Mouse (Mus musculus) CH12.LX (cell line): ENCODE measurements around the gene Miox. TPM values are rescaled to one million over a fixed set of nuclear protein-coding genes. Genes with fewer than 3 reads are reported as not detected.
A peak's percentile ranks its signal among the peaks of the same experiment; 100 is the strongest.

Experiments
- DNase-seq: peaks from one replicate; pipeline ENCODE4 v3.0.0-alpha.2; 2013; ENCODE audit errors: extremely low read depth
- H3K27ac ChIP-seq: 2 replicates; pipeline ENCODE4 v1.5.1; 2012; ENCODE audit warnings: low read depth, mild to moderate bottlenecking, control low read depth, moderate library complexity; ENCODE audit not compliant: insufficient read depth
- H3K27me3 ChIP-seq: replicated peaks from 2 replicates; pipeline ENCODE3; 2012; ENCODE audit warnings: inconsistent platforms
- H3K36me3 ChIP-seq, 2 experiments: replicated peaks in 1 of 2; 2 replicates each; pipeline versions ENCODE3 to v1.6.1; 2012; ENCODE audit warnings: inconsistent platforms in 1 of 2, low read length in 1 of 2, mild to moderate bottlenecking in 1 of 2, mixed read lengths in 1 of 2, moderate library complexity in 1 of 2; ENCODE audit not compliant: control insufficient read depth in 1 of 2, insufficient read depth in 1 of 2
- H3K4me1 ChIP-seq, 2 experiments: 2 replicates each; pipeline ENCODE4 v1.6.1; 2012; ENCODE audit warnings: inconsistent platforms in 1 of 2, moderate library complexity in 1 of 2; ENCODE audit not compliant: insufficient read depth in 2 of 2, control insufficient read depth in 1 of 2
- H3K4me2 ChIP-seq: 2 replicates; pipeline ENCODE4 v1.6.1; 2012; ENCODE audit warnings: low read depth, mild to moderate bottlenecking, control low read depth; ENCODE audit not compliant: poor library complexity, insufficient read depth, severe bottlenecking
- H3K4me3 ChIP-seq, 3 experiments: fragments of 150-350 bp in 1 of 3; sonication (generic) in 1 of 3; replicated peaks in 1 of 3; 2 replicates each; pipeline versions ENCODE3 to v1.5.1; 2011 to 2012; ENCODE audit warnings: low read depth in 2 of 3, low read length in 2 of 3, mild to moderate bottlenecking in 2 of 3, moderate library complexity in 2 of 3, control low read depth in 1 of 3, improper control_type of control experiment in 1 of 3, inconsistent platforms in 1 of 3, mixed read lengths in 1 of 3; ENCODE audit not compliant: poor library complexity in 1 of 3
- H3K79me2 ChIP-seq: replicated peaks from 2 replicates; pipeline ENCODE4 v1.6.1; 2012; ENCODE audit warnings: mild to moderate bottlenecking, moderate library complexity; ENCODE audit not compliant: control insufficient read depth, poor library complexity, insufficient read depth, severe bottlenecking; ENCODE audit errors: extremely low read depth
- H3K9ac ChIP-seq: 2 replicates; pipeline ENCODE4 v1.6.1; 2012; ENCODE audit warnings: low read depth, mild to moderate bottlenecking, control low read depth, moderate library complexity; ENCODE audit not compliant: insufficient read depth
- H3K9me3 ChIP-seq: replicated peaks from 2 replicates; pipeline ENCODE3; 2012; ENCODE audit warnings: low read length, inconsistent platforms, mixed read lengths
- BHLHE40 ChIP-seq: IDR thresholded peaks from 2 replicates; pipeline ENCODE4 v1.6.1; 2011; ENCODE audit warnings: mild to moderate bottlenecking, low read depth, low read length, improper control_type of control experiment
- CHD1 ChIP-seq: IDR thresholded peaks from 2 replicates; pipeline ENCODE4 v1.6.1; 2012; ENCODE audit warnings: low read depth, low read length, improper control_type of control experiment, inconsistent platforms
- CHD2 ChIP-seq: IDR thresholded peaks from 2 replicates; pipeline ENCODE4 v1.6.1; 2011; ENCODE audit warnings: low read length, improper control_type of control experiment
- CTCF ChIP-seq, 2 experiments: IDR thresholded peaks in 1 of 2; conservative IDR thresholded peaks in 1 of 2; 2 replicates each; pipeline ENCODE4 v1.5.1; 2011 to 2012; ENCODE audit warnings: low read depth in 2 of 2, low read length in 2 of 2, improper control_type of control experiment in 1 of 2, inconsistent platforms in 1 of 2, mild to moderate bottlenecking in 1 of 2, moderate library complexity in 1 of 2
- E2F4 ChIP-seq: IDR thresholded peaks from 2 replicates; pipeline ENCODE4 v1.6.1; 2011; ENCODE audit warnings: low read depth, low read length, improper control_type of control experiment; ENCODE audit not compliant: insufficient replicate concordance
- ELF1 ChIP-seq: IDR thresholded peaks from 2 replicates; pipeline ENCODE4 v1.6.1; 2014; ENCODE audit warnings: low read depth, mild to moderate bottlenecking, inconsistent platforms, low read length, improper control_type of control experiment
- EP300 ChIP-seq: IDR thresholded peaks from 2 replicates; pipeline ENCODE4 v1.6.1; 2011; ENCODE audit warnings: low read length, improper control_type of control experiment
- ETS1 ChIP-seq: conservative IDR thresholded peaks from 2 replicates; pipeline ENCODE4 v1.6.1; 2012; ENCODE audit warnings: low read depth, mild to moderate bottlenecking, inconsistent platforms, low read length, improper control_type of control experiment, moderate library complexity
- GABPA ChIP-seq: IDR thresholded peaks from 2 replicates; pipeline ENCODE4 v1.6.1; 2012; ENCODE audit warnings: low read depth, low read length, improper control_type of control experiment, inconsistent platforms; ENCODE audit not compliant: insufficient replicate concordance
- HCFC1 ChIP-seq: IDR thresholded peaks from 2 replicates; pipeline ENCODE4 v1.6.1; 2012; ENCODE audit warnings: low read depth, mild to moderate bottlenecking, inconsistent platforms, low read length, improper control_type of control experiment
- IRF4 ChIP-seq: IDR thresholded peaks from 2 replicates; pipeline ENCODE4 v1.6.1; 2014; ENCODE audit warnings: low read depth, mild to moderate bottlenecking, inconsistent platforms, low read length, improper control_type of control experiment
- JUN ChIP-seq: IDR thresholded peaks from 2 replicates; pipeline ENCODE4 v1.6.1; 2011; ENCODE audit warnings: low read depth, mild to moderate bottlenecking, low read length, improper control_type of control experiment, moderate library complexity; ENCODE audit not compliant: insufficient read depth
- JUND ChIP-seq: conservative IDR thresholded peaks from 2 replicates; pipeline ENCODE4 v1.6.1; 2011; ENCODE audit warnings: low read depth, low read length, improper control_type of control experiment
- KAT2A ChIP-seq: IDR thresholded peaks from 2 replicates; pipeline ENCODE4 v1.6.1; 2012; ENCODE audit warnings: low read length, improper control_type of control experiment, inconsistent platforms; ENCODE audit not compliant: insufficient replicate concordance
- MAFK ChIP-seq: IDR thresholded peaks from 2 replicates; pipeline ENCODE4 v1.6.1; 2011; ENCODE audit warnings: low read length, improper control_type of control experiment; ENCODE audit not compliant: insufficient replicate concordance
- MAX ChIP-seq: IDR thresholded peaks from 2 replicates; pipeline ENCODE4 v1.6.1; 2011; ENCODE audit warnings: low read length, improper control_type of control experiment
- MAZ ChIP-seq: IDR thresholded peaks from 2 replicates; pipeline ENCODE4 v1.6.1; 2012; ENCODE audit warnings: low read depth, mild to moderate bottlenecking, inconsistent platforms, low read length, improper control_type of control experiment, moderate library complexity
- MEF2A ChIP-seq: IDR thresholded peaks from 2 replicates; pipeline ENCODE4 v1.6.1; 2014; ENCODE audit warnings: low read depth, mild to moderate bottlenecking, inconsistent platforms, low read length, improper control_type of control experiment, borderline replicate concordance
- MXI1 ChIP-seq: IDR thresholded peaks from 2 replicates; pipeline ENCODE4 v1.6.1; 2011; ENCODE audit warnings: mild to moderate bottlenecking, low read depth, low read length, improper control_type of control experiment
- MYC ChIP-seq: IDR thresholded peaks from 2 replicates; pipeline ENCODE4 v1.6.1; 2011; ENCODE audit warnings: low read depth, mild to moderate bottlenecking, improper control_type of control experiment, low read length
- NELFE ChIP-seq: IDR thresholded peaks from 2 replicates; pipeline ENCODE4 v1.6.1; 2011; ENCODE audit warnings: low read depth, low read length, improper control_type of control experiment
- NRF1 ChIP-seq: IDR thresholded peaks from 2 replicates; pipeline ENCODE4 v1.6.1; 2014; ENCODE audit warnings: low read depth, mild to moderate bottlenecking, inconsistent platforms, low read length, improper control_type of control experiment, moderate library complexity
- PAX5 ChIP-seq: IDR thresholded peaks from 2 replicates; pipeline ENCODE4 v1.6.1; 2012; ENCODE audit warnings: low read length, inconsistent platforms, mixed read lengths
- POLR2A ChIP-seq: IDR thresholded peaks from 2 replicates; pipeline ENCODE4 v1.6.1; 2011; ENCODE audit warnings: low read depth, mild to moderate bottlenecking, improper control_type of control experiment, low read length
- POLR2AphosphoS2 ChIP-seq: IDR thresholded peaks from 2 replicates; pipeline ENCODE4 v1.6.1; 2011; ENCODE audit warnings: low read depth, low read length, improper control_type of control experiment
- RAD21 ChIP-seq: IDR thresholded peaks from 2 replicates; pipeline ENCODE4 v1.6.1; 2011; ENCODE audit warnings: low read depth, mild to moderate bottlenecking, low read length, improper control_type of control experiment, moderate library complexity
- RCOR1 ChIP-seq: conservative IDR thresholded peaks from 2 replicates; pipeline ENCODE4 v1.6.1; 2012; ENCODE audit warnings: low read depth, mild to moderate bottlenecking, inconsistent platforms, low read length, improper control_type of control experiment
- SIN3A ChIP-seq: IDR thresholded peaks from 2 replicates; pipeline ENCODE4 v1.6.1; 2012; ENCODE audit warnings: low read length, improper control_type of control experiment, inconsistent platforms
- SMC3 ChIP-seq: IDR thresholded peaks from 2 replicates; pipeline ENCODE4 v1.6.1; 2011; ENCODE audit warnings: low read depth, low read length, improper control_type of control experiment
- TBP ChIP-seq: conservative IDR thresholded peaks from 2 replicates; pipeline ENCODE4 v1.6.1; 2011; ENCODE audit warnings: low read depth, low read length, improper control_type of control experiment
- TCF12 ChIP-seq: IDR thresholded peaks from 2 replicates; pipeline ENCODE4 v1.6.1; 2014; ENCODE audit warnings: low read depth, mild to moderate bottlenecking, inconsistent platforms, low read length, improper control_type of control experiment
- UBTF ChIP-seq: IDR thresholded peaks from 2 replicates; pipeline ENCODE4 v1.6.1; 2012; ENCODE audit warnings: low read depth, mild to moderate bottlenecking, inconsistent platforms, low read length, improper control_type of control experiment, moderate library complexity
- USF1 ChIP-seq: IDR thresholded peaks from 2 replicates; pipeline ENCODE4 v1.6.1; 2014; ENCODE audit warnings: low read depth, mild to moderate bottlenecking, inconsistent platforms, low read length, improper control_type of control experiment
- USF2 ChIP-seq: conservative IDR thresholded peaks from 2 replicates; pipeline ENCODE4 v1.6.1; 2011; ENCODE audit warnings: low read depth, low read length, improper control_type of control experiment
- ZC3H11A ChIP-seq: IDR thresholded peaks from 2 replicates; pipeline ENCODE4 v1.6.1; 2012; ENCODE audit warnings: low read depth, mild to moderate bottlenecking, inconsistent platforms, low read length, improper control_type of control experiment
- ZKSCAN1 ChIP-seq: IDR thresholded peaks from 2 replicates; pipeline ENCODE4 v1.6.1; 2012; ENCODE audit warnings: low read depth, inconsistent platforms, low read length, improper control_type of control experiment, borderline replicate concordance
- ZMIZ1 ChIP-seq: IDR thresholded peaks from 2 replicates; pipeline ENCODE4 v1.6.1; 2012; ENCODE audit warnings: low read depth, mild to moderate bottlenecking, inconsistent platforms, low read length, improper control_type of control experiment
- ZNF384 ChIP-seq: IDR thresholded peaks from 2 replicates; pipeline ENCODE4 v1.6.1; 2012; ENCODE audit warnings: low read depth, low read length, improper control_type of control experiment, inconsistent platforms
- dilution Hi-C: fragments of 300-500 bp; cut with MboI; formaldehyde crosslinking; loops from 2 replicates; pipeline ENCODE4 v1.14.3; 2020; ENCODE audit warnings: low sequenced_read_pairs; ENCODE audit not compliant: extremely low pct_unique_long_range_greater_than_20kb, extremely low pct_ligation_motif_present
- in situ Hi-C: fragments of 300-500 bp; cut with MboI; formaldehyde crosslinking; loops from 3 replicates; pipeline ENCODE4 v1.14.3; 2019; ENCODE audit warnings: low sequenced_read_pairs, low pct_ligation_motif_present, low pct_unique_long_range_greater_than_20kb, mixed read lengths
- polyA plus RNA-seq: library from polyadenylated mRNA; unstranded; fragments of >175 nt; gene quantifications from 2 replicates; pipeline ENCODE4 v1.2.1, GENCODE M21; 2012; ENCODE audit warnings: low read depth; ENCODE audit not compliant: insufficient read length
- total RNA-seq, 2 experiments: library from RNA; depleted of rRNA; stranded (reverse); fragments of 300-350 nt in 1 of 2; fragments of >200 nt in 1 of 2; gene quantifications; 2 replicates each; pipeline ENCODE4 v1.2.3; 2012 to 2014

Miox gene
- total and polyA plus RNA-seq, 3 experiments = not detected

GRCm38 (mm10) chr15:89373762-89374248, 39.6 kb downstream of the Miox start, which contains the start of gene Sco2:
Gene Sco2 (minus strand): TSS chr15:89373846.
- H3K27me3 ChIP-seq = no peaks in the 10 kb centered on the region
- dilution Hi-C loops = no loop called here
- peaks cover 9% of the 10 kb centered on the region for H3K9me3 ChIP-seq
- H3K9ac ChIP-seq = peak within 1 kb of the TSS; percentile 83
- in situ Hi-C loops = loop anchor here (25.0 kb wide), 1 partner anchor 262 kb away; the partner anchor contains the start of gene Tubgcp6
- H3K79me2 ChIP-seq = no peaks in the 10 kb centered on the region
- DNase-seq = peak; percentile 89
- H3K4me2 ChIP-seq = peak within 1 kb of the TSS; percentile 65
- H3K36me3 ChIP-seq = peaks cover 38 to 41% of the 10 kb centered on the region in 2 experiments
- peaks cover 0 to 26% of the 10 kb centered on the region in 2 experiments; a peak in 2 of 4 replicates for H3K4me1 ChIP-seq
- peak within 1 kb of the TSS; percentile 80 to 96 (median 81) for H3K4me3 ChIP-seq
- peak within 1 kb of the TSS; percentile 83 for H3K27ac ChIP-seq
- TF ChIP-seq JUND (no peak), NELFE (peak; percentile 63; the same call in 1 of the 2 replicates), CTCF (conservative IDR thresholded peaks at IDR 0.05 in 1 of 2, IDR thresholded peaks at IDR 0.05 in 1 of 2; ENCODE audit: low read depth in 2 of 2, low read length in 2 of 2) (peak; percentile 38 to 86; a peak in 3 of 4 replicates), RCOR1 (no peak), MYC (peak; percentile 75), SMC3 (peak; percentile 64), RAD21 (no peak; the same call in 1 of the 2 replicates), CHD2 (no peak), JUN (no peak), ZMIZ1 (no peak; the same call in 1 of the 2 replicates), USF1 (0 out of 2 replicates have a peak, but pooled peaks have one; percentile 16), CHD1 (no peak), SIN3A (peak; percentile 71; the same call in 1 of the 2 replicates), NRF1 (no peak), PAX5 (no peak), MEF2A (0 out of 2 replicates have a peak, but pooled peaks have one; percentile 38), TBP (no peak), IRF4 (0 out of 2 replicates have a peak, but pooled peaks have one; percentile 4), POLR2AphosphoS2 (no peak), HCFC1 (peak; percentile 56), USF2 (0 out of 2 replicates have a peak, but pooled peaks have one; percentile 12), KAT2A (0 out of 2 replicates have a peak, but pooled peaks have one; percentile 22), ZNF384 (no peak), ETS1 (no peak), UBTF (no peak), ZC3H11A (no peak), MAFK (no peak), ZKSCAN1 (no peak), ELF1 (peak; percentile 69; the same call in 1 of the 2 replicates), TCF12 (peak; percentile 12; the same call in 1 of the 2 replicates), MAZ (no peak), BHLHE40 (peak; percentile 95), MAX (peak; percentile 94), EP300 (no peak), E2F4 (no peak), POLR2A (peak; percentile 77), GABPA (no peak), MXI1 (peak; percentile 82; the same call in 1 of the 2 replicates)
